Mouse (Mus musculus): ENCODE data around the gene Ptch2.

DNA sequence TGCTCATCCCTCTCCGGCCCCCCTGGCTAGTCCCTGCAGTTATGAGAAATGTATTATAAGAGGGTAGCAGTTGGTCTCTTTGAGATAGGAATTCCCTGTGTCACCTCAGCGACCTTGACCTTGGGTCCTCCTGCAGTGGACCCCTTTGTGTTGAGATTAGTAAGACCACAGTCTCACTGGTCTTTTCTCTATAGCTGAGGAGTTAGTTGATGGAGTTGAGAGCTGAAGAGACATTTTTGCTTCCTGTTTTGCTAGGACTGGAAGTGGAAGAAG is 2.8 kb downstream of the Ptch2 start:
- no peak for TF ChIP-seq CTCF (IDR thresholded peaks at IDR 0.05; ENCODE audit: low read depth, low read length)
- TF ChIP-seq POLR2A (IDR thresholded peaks at IDR 0.05; ENCODE audit: extremely low read depth, insufficient read depth, low read length): no peak

Measured in liver, adult 2 months (tissue).